Mouse (Mus musculus): Measurements from ENCODE around the gene Snai1.

GRCm38 (mm10) chr2:167540477-167541110 lies 2.6 kb downstream of the Snai1 start:
- TF ChIP-seq CTCF (IDR thresholded peaks at IDR 0.05; ENCODE audit: insufficient read depth, low read depth, low read length) (no peak), POLR2A (IDR thresholded peaks at IDR 0.05; ENCODE audit: insufficient read depth, low read depth, low read length) (no peak)

Measured in olfactory bulb, adult 2 months (tissue).